Comparison of ENCODE assay signal across 16 mouse cellular contexts in genomic region chr17:11995522-11995921, GRCm38 (mm10).
"Had no signal": no experiment of that assay in that cellular context is flagged by ENCODE, and none has a peak within 500 bp of the region (broad histone marks: within the 10 kb centered on the region; RNA-seq: fewer than 3 reads in every experiment).

No protein-coding gene starts in this region.

- H3K9me3 ChIP-seq: neural tube, embryonic 12.5 days; neural tube, embryonic 13.5 days; neural tube, embryonic 15.5 days; stomach, embryonic 15.5 days had no signal

- H3K4me1 ChIP-seq: stomach, embryonic 15.5 days had no signal

- H3K27me3 ChIP-seq: neural tube, embryonic 13.5 days; neural tube, embryonic 15.5 days; stomach, embryonic 15.5 days had no signal

- DNase-seq: right cerebral cortex, adult 18-20 months; right cerebral cortex, postnatal 14 days; right cerebral cortex, postnatal 25 days; right cerebral cortex, postnatal 4 days; spleen, adult 18-20 months; thymus, adult 18-20 months; thymus, adult 2 months; thymus, postnatal 14 days; thymus, postnatal 25 days; thymus, postnatal 36 days; thymus, postnatal 4 days had no signal

- H3K9ac ChIP-seq: neural tube, embryonic 12.5 days; neural tube, embryonic 13.5 days; neural tube, embryonic 15.5 days; stomach, embryonic 15.5 days had no signal

- H3K27ac ChIP-seq: neural tube, embryonic 12.5 days; neural tube, embryonic 13.5 days; neural tube, embryonic 15.5 days; stomach, embryonic 15.5 days; stomach, postnatal 0 days had no signal

- H3K4me3 ChIP-seq: neural tube, embryonic 12.5 days; neural tube, embryonic 13.5 days; neural tube, embryonic 15.5 days; stomach, embryonic 15.5 days had no signal

- H3K36me3 ChIP-seq: neural tube, embryonic 12.5 days; neural tube, embryonic 13.5 days; neural tube, embryonic 15.5 days; stomach, embryonic 15.5 days had no signal
